Mouse (Mus musculus) ES-E14 (cell line): ENCODE results near the gene 7420426K07Rik. TPM values are rescaled to one million over a fixed set of nuclear protein-coding genes. Genes with fewer than 3 reads are reported as not detected.

ENCODE experiments used
- DNase-seq: peaks from one replicate; pipeline ENCODE4 v3.0.0-alpha.2; 2013; ENCODE audit warnings: low read depth, low spot score
- H3K27ac ChIP-seq: 2 replicates; pipeline ENCODE4 v1.5.1; 2012; ENCODE audit warnings: low read depth, mild to moderate bottlenecking, low read length, moderate library complexity, mixed read lengths; ENCODE audit not compliant: poor library complexity, insufficient read depth, severe bottlenecking
- H3K36me3 ChIP-seq: 2 replicates; pipeline ENCODE4 v1.6.1; 2012; ENCODE audit warnings: mild to moderate bottlenecking, low read length, moderate library complexity, mixed read lengths; ENCODE audit not compliant: control insufficient read depth, poor library complexity, insufficient read depth, severe bottlenecking
- H3K4me1 ChIP-seq, 2 experiments: fragments of 150-350 bp in 1 of 2; sonication (generic) in 1 of 2; 2 replicates each; pipeline ENCODE4 v1.6.1; 2012; ENCODE audit warnings: low read length in 2 of 2, mild to moderate bottlenecking in 1 of 2, mixed read lengths in 1 of 2; ENCODE audit not compliant: control insufficient read depth in 2 of 2, insufficient read depth in 2 of 2, poor library complexity in 1 of 2
- H3K4me3 ChIP-seq, 2 experiments: fragments of 150-350 bp in 1 of 2; sonication (generic) in 1 of 2; 2 replicates each; pipeline ENCODE4 v1.5.1; 2012; ENCODE audit warnings: low read length in 2 of 2, low read depth in 1 of 2, mild to moderate bottlenecking in 1 of 2, mixed read lengths in 1 of 2; ENCODE audit not compliant: insufficient read depth in 1 of 2, poor library complexity in 1 of 2, severe bottlenecking in 1 of 2
- H3K9ac ChIP-seq: 2 replicates; pipeline ENCODE4 v1.6.1; 2012; ENCODE audit warnings: low read depth, mild to moderate bottlenecking, low read length, mixed read lengths; ENCODE audit not compliant: poor library complexity, insufficient read depth, severe bottlenecking
- H3K9me3 ChIP-seq: fragments of 150-350 bp; sonication (generic); 2 replicates; pipeline ENCODE4 v1.6.1; 2012; ENCODE audit warnings: low read depth, mild to moderate bottlenecking, low read length; ENCODE audit not compliant: control insufficient read depth, insufficient read depth
- CHD2 ChIP-seq: IDR thresholded peaks from 2 replicates; pipeline ENCODE4 v1.6.1; 2014; ENCODE audit warnings: mild to moderate bottlenecking, low read depth, low read length, inconsistent platforms
- HCFC1 ChIP-seq: IDR thresholded peaks from 2 replicates; pipeline ENCODE4 v1.6.1; 2012; ENCODE audit warnings: low read length, inconsistent platforms, borderline replicate concordance; ENCODE audit not compliant: insufficient read depth
- MAFK ChIP-seq: IDR thresholded peaks from 2 replicates; pipeline ENCODE4 v1.6.1; 2014; ENCODE audit warnings: mild to moderate bottlenecking, low read depth, low read length, inconsistent platforms; ENCODE audit not compliant: insufficient read depth
- ZC3H11A ChIP-seq: IDR thresholded peaks from 2 replicates; pipeline ENCODE4 v1.6.1; 2012; ENCODE audit warnings: low read depth, mild to moderate bottlenecking, inconsistent platforms, low read length, borderline replicate concordance
- ZNF384 ChIP-seq: IDR thresholded peaks from 2 replicates; pipeline ENCODE4 v1.6.1; 2012; ENCODE audit warnings: low read depth, low read length, inconsistent platforms
- in situ Hi-C, 2 experiments: fragments of 600-800 bp; cut with MboI; formaldehyde crosslinking; loops; one replicate each; pipeline ENCODE4 v1.15.1; 2025; ENCODE audit warnings: low sequenced_read_pairs in 2 of 2, inconsistent platforms in 1 of 2; ENCODE audit not compliant: unreplicated experiment in 2 of 2
- total RNA-seq: library from RNA; depleted of rRNA; stranded (reverse); fragments of 300-350 nt; gene quantifications from 2 replicates; pipeline ENCODE4 v1.2.3, GENCODE M21; 2012; rRNA removed

7420426K07Rik gene
- total RNA-seq, 1 experiment = 0.18 TPM

DNA sequence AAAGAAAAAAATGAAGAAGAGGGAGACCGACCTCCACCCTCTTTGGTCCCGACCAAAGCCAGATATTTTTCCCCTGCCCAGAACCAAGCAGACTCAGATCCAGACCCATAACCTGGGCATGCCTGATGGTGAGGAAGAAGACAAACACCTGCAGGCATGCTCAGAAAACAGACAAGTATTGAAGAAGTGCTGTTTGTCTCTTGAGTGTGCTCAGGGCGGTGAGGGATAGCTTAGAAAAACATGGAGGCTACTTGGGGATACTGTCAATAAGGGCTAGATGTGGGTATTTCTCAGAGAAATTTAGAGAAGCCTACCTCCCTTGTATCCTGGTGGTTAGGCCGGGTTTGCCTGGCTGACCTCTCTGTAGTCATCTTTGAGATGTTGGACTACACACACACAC is 50.4 kb downstream of the 7420426K07Rik start:
- Histone ChIP-seq H3K4me3 (no peak overlapping the region), H3K4me1 (0 out of 4 replicates have a peak, but pooled peaks cover 0 to 3% of the 10 kb centered on the region in 2 experiments), H3K9me3 (no peaks in the 10 kb centered on the region), H3K36me3 (no peaks in the 10 kb centered on the region), H3K9ac (no peak overlapping the region), H3K27ac (no peak overlapping the region)
- DNase-seq = no peak
- no peak for TF ChIP-seq ZC3H11A
- no peak for TF ChIP-seq HCFC1
- in situ Hi-C loops = loop anchor here (5.0 to 10.0 kb wide), 2 partner anchors 919 to 922 kb away; partner anchors contain the start of gene Sox14 (in 1 of the 2)

DNA sequence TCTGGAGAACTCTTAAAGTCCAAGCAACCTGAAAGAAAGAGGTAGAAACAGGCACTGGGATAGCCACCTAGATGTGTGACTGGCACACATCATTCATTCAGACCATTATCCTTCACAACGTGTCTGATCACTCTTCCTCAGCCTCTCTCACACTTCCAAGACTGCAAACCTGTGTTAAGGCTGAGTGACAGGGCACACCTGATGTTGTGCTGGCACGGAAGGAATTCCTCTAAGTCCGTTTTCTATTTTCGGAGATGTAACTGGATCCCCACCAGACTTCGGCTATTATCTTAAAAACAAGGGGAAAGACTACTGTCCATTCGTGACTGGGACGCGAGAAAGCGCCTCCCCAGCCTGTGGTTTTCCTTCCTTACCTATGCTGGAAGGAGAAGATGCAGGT is 50.9 kb downstream of the 7420426K07Rik start:
- Histone ChIP-seq H3K4me1 (0 out of 4 replicates have a peak, but pooled peaks cover 0 to 3% of the 10 kb centered on the region in 2 experiments), H3K36me3 (no peaks in the 10 kb centered on the region), H3K4me3 (no peak overlapping the region), H3K9ac (no peak overlapping the region), H3K9me3 (no peaks in the 10 kb centered on the region), H3K27ac (no peak overlapping the region)
- no peak for DNase-seq
- TF ChIP-seq MAFK = no peak
- no peak for TF ChIP-seq HCFC1
- TF ChIP-seq ZNF384 = no peak
- TF ChIP-seq CHD2 = no peak
- no peak for TF ChIP-seq ZC3H11A
- in situ Hi-C loops = loop anchor here (5.0 to 10.0 kb wide), 2 partner anchors 918 to 921 kb away; partner anchors contain the start of gene Sox14 (in 1 of the 2)

Other genes with a start within 250 kb of the 7420426K07Rik start
- gene Prr23a1, start 60.6 kb upstream of the 7420426K07Rik start, total RNA-seq = 0.26 and 0.58 TPM in 2 replicates
- 0.26 and 1.6 TPM in 2 replicates for gene Prr23a2, start 46.6 kb upstream of the 7420426K07Rik start, total RNA-seq
- 1.6 and 2.1 TPM in 2 replicates for gene Prr23a3, start 38.4 kb upstream of the 7420426K07Rik start, total RNA-seq
- 0.36 TPM in 1 of 2 replicates, not detected in the other for gene Foxl2, start 52.2 kb downstream of the 7420426K07Rik start, total RNA-seq
- gene Faim, start 83.3 kb downstream of the 7420426K07Rik start, total RNA-seq = 26.0 and 30.9 TPM in 2 replicates
- not detected in 2 replicates for gene Gm1123, start 132.6 kb downstream of the 7420426K07Rik start, total RNA-seq
- 7.6 and 10.2 TPM in 2 replicates for gene Pik3cb, start 237.5 kb downstream of the 7420426K07Rik start, total RNA-seq